Comparison of ENCODE assay signal across 8 mouse cellular contexts in genomic region chr2:4883009-4883704, GRCm38 (mm10). TPM values are rescaled to one million over a fixed set of nuclear protein-coding genes. Genes with fewer than 3 reads are reported as not detected.
A peak's percentile ranks its signal among the peaks of the same experiment; 100 is the strongest.
DNase-seq lines count a peak whose midpoint lies in the region; ATAC-seq lines count a peak whose summit lies in the region.

No protein-coding gene starts in this region.

- H3K4me3 ChIP-seq in megakaryocyte, embryonic 14.5 days (replicated peaks) = peak overlapping the region; percentile 92
- H3K4me3 ChIP-seq in intestine, embryonic 16.5 days (ENCODE audit: low read length) = peak overlapping the region; percentile 80
- peak overlapping the region; percentile 82 for H3K4me3 ChIP-seq in neural tube, embryonic 13.5 days

- peak overlapping the region; percentile 65 for H3K4me2 ChIP-seq in intestine, embryonic 16.5 days (ENCODE audit: low read depth, low read length)
- H3K4me2 ChIP-seq in neural tube, embryonic 13.5 days = peak overlapping the region; percentile 83

- peak overlapping the region; percentile 99; the same call in 1 of the 2 replicates for H3K27ac ChIP-seq in intestine, embryonic 16.5 days (ENCODE audit: low read length)
- H3K27ac ChIP-seq in neural tube, embryonic 13.5 days (replicated peaks) = peak overlapping the region; percentile 100

- peaks cover 36% of the 10 kb centered on the region for H3K36me3 ChIP-seq in megakaryocyte, embryonic 14.5 days (replicated peaks; ENCODE audit: low read length)
- H3K36me3 ChIP-seq in intestine, embryonic 16.5 days (ENCODE audit: control insufficient read depth, insufficient read depth, low read length) = peaks cover 3% of the 10 kb centered on the region; the same call in 1 of the 2 replicates
- H3K36me3 ChIP-seq in neural tube, embryonic 13.5 days = peaks cover 32% of the 10 kb centered on the region

- peak; percentile 40 for DNase-seq in embryo, embryonic 11 days
- DNase-seq in gastrocnemius, adult 18-20 months (ENCODE audit: low spot score) = no peak
- DNase-seq in right cerebral cortex, postnatal 14 days = no peak
- DNase-seq in adrenal gland, postnatal 36 days = no peak

- H3K4me1 ChIP-seq in megakaryocyte, embryonic 14.5 days = peaks cover 29% of the 10 kb centered on the region
- peaks cover 9% of the 10 kb centered on the region for H3K4me1 ChIP-seq in intestine, embryonic 16.5 days (ENCODE audit: control insufficient read depth, insufficient read depth, low read length)
- peaks cover 25% of the 10 kb centered on the region for H3K4me1 ChIP-seq in neural tube, embryonic 13.5 days (replicated peaks)

- H3K9ac ChIP-seq in intestine, embryonic 16.5 days (ENCODE audit: low read depth, low read length) = peak overlapping the region; percentile 99
- H3K9ac ChIP-seq in neural tube, embryonic 13.5 days = peak overlapping the region; percentile 98

- 2% methylated on average over 18 of the region's 18 CpGs for WGBS in intestine, embryonic 16.5 days
- WGBS in neural tube, embryonic 13.5 days = under 1% methylated on average over 18 of the region's 18 CpGs

- peaks cover 16% of the 10 kb centered on the region for H3K27me3 ChIP-seq in megakaryocyte, embryonic 14.5 days (replicated peaks)
- H3K27me3 ChIP-seq in intestine, embryonic 16.5 days (replicated peaks; ENCODE audit: control insufficient read depth, insufficient read depth, low read length) = no peaks in the 10 kb centered on the region
- H3K27me3 ChIP-seq in neural tube, embryonic 13.5 days = no peaks in the 10 kb centered on the region

- H3K9me3 ChIP-seq in megakaryocyte, embryonic 14.5 days = no peaks in the 10 kb centered on the region
- no peaks in the 10 kb centered on the region for H3K9me3 ChIP-seq in intestine, embryonic 16.5 days (ENCODE audit: control insufficient read depth, low read length)
- H3K9me3 ChIP-seq in neural tube, embryonic 13.5 days = no peaks in the 10 kb centered on the region

- ATAC-seq in megakaryocyte, adult 5-6 weeks (ENCODE audit: poor library complexity, severe bottlenecking) = no peak
- no peak for ATAC-seq in intestine, embryonic 16.5 days
- ATAC-seq in neural tube, embryonic 13.5 days (ENCODE audit: low read depth) = no peak

RNA-seq across cellular contexts. Expression of gene Sephs1, which starts 1.8 kb away (rescaled TPM):
- polyA plus RNA-seq in megakaryocyte, embryonic 14.5 days (2012; ENCODE audit: insufficient read depth, low replicate concordance) = 0.61 and 2.5 TPM in 2 replicates
- 24.1 and 25.3 TPM in 2 replicates for total RNA-seq in megakaryocyte, adult 5-6 weeks (2015)
- 31.8 and 34.9 TPM in 2 replicates for total RNA-seq in megakaryocyte, adult 5-6 weeks (2017)
- 48.7 and 51.5 TPM in 2 replicates for polyA plus RNA-seq in intestine, embryonic 16.5 days (2015; fragmentation: Nextera tagmentation; extraction: Ambion mirVana)
- 62.5 and 64.3 TPM in 2 replicates for polyA plus RNA-seq in neural tube, embryonic 13.5 days (2015; fragmentation: Nextera tagmentation; extraction: Ambion mirVana)
- total RNA-seq in gastrocnemius, adult 18-20 months (2021) = 10 to 100 TPM; 16.1 to 18.4 TPM
- total RNA-seq in adrenal gland, postnatal 36 days (2021) = 10 to 100 TPM; 47.1 to 52.5 TPM

RNA-seq across cellular contexts. Expression of gene Phyh, which starts 35.7 kb away (rescaled TPM):
- polyA plus RNA-seq in megakaryocyte, embryonic 14.5 days (2012; ENCODE audit: insufficient read depth, low replicate concordance) = 3.0 TPM in 1 of 2 replicates, not detected in the other
- 94.4 and 104 TPM in 2 replicates for total RNA-seq in megakaryocyte, adult 5-6 weeks (2015)
- 48.1 and 59.6 TPM in 2 replicates for total RNA-seq in megakaryocyte, adult 5-6 weeks (2017)
- 102 and 112 TPM in 2 replicates for polyA plus RNA-seq in intestine, embryonic 16.5 days (2015; fragmentation: Nextera tagmentation; extraction: Ambion mirVana)
- polyA plus RNA-seq in neural tube, embryonic 13.5 days (2015; fragmentation: Nextera tagmentation; extraction: Ambion mirVana) = 61.3 and 62.8 TPM in 2 replicates
- 100 to 1,000 TPM; 201 to 213 TPM for total RNA-seq in gastrocnemius, adult 18-20 months (2021)
- 100 to 1,000 TPM; 213 to 352 TPM for total RNA-seq in adrenal gland, postnatal 36 days (2021)
